Mouse (Mus musculus): ENCODE data around the gene Rpsa.

DNA sequence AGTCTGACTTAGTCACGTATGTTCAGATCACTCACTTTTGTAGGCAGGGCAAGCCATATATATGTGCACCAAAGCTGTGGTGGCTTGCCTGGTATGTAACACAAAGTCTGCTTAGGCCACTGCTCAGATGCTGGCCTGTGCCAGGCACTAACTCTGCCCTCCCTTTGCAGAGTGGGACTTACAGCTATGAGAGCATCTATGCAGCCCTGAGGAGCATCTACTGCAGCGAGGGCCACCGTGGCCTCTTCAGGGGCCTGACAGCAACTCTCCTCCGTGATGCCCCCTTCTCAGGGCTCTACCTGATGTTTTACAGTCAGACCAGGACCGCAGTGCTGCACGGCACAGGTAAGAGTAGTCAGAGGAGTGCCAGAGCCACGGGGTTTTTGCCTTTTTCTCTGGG is 7.0 kb upstream of the Rpsa start:
- TF ChIP-seq GATA1 (IDR thresholded peaks at IDR 0.05; ENCODE audit: low read length): no peak
- TF ChIP-seq TAL1 (IDR thresholded peaks at IDR 0.05; ENCODE audit: low read length): no peak
